Mouse (Mus musculus): ENCODE data around the gene Ghsr. TPM values are rescaled to one million over a fixed set of nuclear protein-coding genes. Genes with fewer than 3 reads are reported as not detected.

The Ghsr gene
- polyA plus RNA-seq, 1 experiment, result 0.29 TPM

DNA sequence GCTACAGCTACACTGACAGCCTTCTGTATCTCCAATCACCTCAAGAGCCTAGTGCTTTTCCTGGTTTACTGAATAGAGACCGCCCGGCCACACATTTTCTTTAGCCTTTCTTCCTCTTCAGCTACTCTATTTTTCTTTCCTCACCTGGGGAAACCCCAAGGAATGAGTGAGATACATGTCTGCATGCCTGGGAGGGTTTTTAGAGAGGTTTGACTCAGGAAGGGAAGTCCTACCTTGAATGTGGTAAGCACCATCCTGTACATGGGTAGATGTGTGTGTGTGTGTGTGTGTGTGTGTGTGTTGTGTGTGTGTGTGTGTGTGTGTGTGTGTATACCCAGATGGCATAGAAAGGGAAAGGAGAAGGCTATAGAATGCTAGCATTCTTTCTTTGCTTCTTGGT is 40.1 kb downstream of the Ghsr start:
- no peak for DNase-seq
- TF ChIP-seq CTCF (IDR thresholded peaks at IDR 0.05; ENCODE audit: borderline replicate concordance, insufficient read depth, low read depth, low read length) (no peak), POLR2A (IDR thresholded peaks at IDR 0.05; ENCODE audit: borderline replicate concordance, insufficient read depth, low read length) (no peak)
- Histone ChIP-seq H3K4me3 (replicated peaks; ENCODE audit: insufficient read depth, low read depth, low read length) (no peak overlapping the region), H3K27ac (ENCODE audit: insufficient read depth, low read length) (no peak overlapping the region), H3K4me1 (ENCODE audit: control insufficient read depth, insufficient read depth, low read length) (no peaks in the 10 kb centered on the region), H3K27me3 (ENCODE audit: control insufficient read depth, insufficient read depth, low read length) (no peaks in the 10 kb centered on the region)
- 96% methylated on average over 2 of the region's 2 CpGs for WGBS

DNA sequence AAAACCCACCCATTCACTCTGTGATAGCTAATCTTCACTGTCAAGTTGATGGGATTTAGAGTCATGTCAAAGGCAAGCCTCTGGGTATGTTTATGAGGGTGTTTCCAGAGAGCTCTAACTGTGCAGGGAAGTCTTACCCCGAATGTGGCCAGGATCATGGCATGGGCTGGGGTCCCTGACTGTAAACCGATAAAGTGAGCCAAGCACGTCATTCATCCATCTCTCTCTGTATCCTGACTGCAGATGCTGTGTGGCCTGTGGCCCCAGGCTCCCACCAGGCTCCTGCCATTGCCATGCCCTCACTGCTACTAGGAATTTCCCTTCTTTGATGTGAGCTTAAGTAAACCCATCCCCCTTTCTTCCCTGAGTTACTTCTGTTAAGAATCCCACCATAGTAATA is 42.4 kb downstream of the Ghsr start:
- Histone ChIP-seq H3K4me1 (ENCODE audit: control insufficient read depth, insufficient read depth, low read length) (no peaks in the 10 kb centered on the region), H3K4me3 (replicated peaks; ENCODE audit: insufficient read depth, low read depth, low read length) (no peak overlapping the region), H3K27me3 (ENCODE audit: control insufficient read depth, insufficient read depth, low read length) (no peaks in the 10 kb centered on the region), H3K27ac (ENCODE audit: insufficient read depth, low read length) (no peak overlapping the region)
- TF ChIP-seq POLR2A (IDR thresholded peaks at IDR 0.05; ENCODE audit: borderline replicate concordance, insufficient read depth, low read length), result no peak
- no peak for TF ChIP-seq CTCF (IDR thresholded peaks at IDR 0.05; ENCODE audit: borderline replicate concordance, insufficient read depth, low read depth, low read length)
- WGBS, result 77% methylated on average over 3 of the region's 3 CpGs
- no peak for DNase-seq

DNA sequence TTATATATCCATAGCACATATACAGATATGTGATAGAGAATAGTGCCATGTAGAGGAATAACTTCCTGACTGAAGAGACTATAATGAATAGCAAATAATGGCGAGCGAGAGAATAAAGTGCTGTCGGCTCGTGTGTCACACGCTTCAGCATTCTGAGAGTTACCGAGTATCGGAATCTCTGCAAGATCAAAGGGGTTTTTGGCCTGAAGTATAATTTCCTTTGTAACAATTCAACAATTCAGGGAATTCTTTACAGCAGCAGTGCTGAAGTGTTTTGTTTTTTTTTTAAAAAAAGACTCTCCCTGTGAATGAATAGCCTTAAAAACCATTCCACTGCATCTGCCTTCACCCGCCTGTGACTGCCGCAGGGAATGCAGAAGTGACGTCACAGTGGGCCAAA is 45.6 kb downstream of the Ghsr start:
- DNase-seq, result no peak
- Histone ChIP-seq H3K27me3 (ENCODE audit: control insufficient read depth, insufficient read depth, low read length) (no peaks in the 10 kb centered on the region), H3K4me3 (replicated peaks; ENCODE audit: insufficient read depth, low read depth, low read length) (no peak overlapping the region), H3K27ac (ENCODE audit: insufficient read depth, low read length) (no peak overlapping the region), H3K4me1 (ENCODE audit: control insufficient read depth, insufficient read depth, low read length) (no peaks in the 10 kb centered on the region)
- no peak for TF ChIP-seq CTCF (IDR thresholded peaks at IDR 0.05; ENCODE audit: borderline replicate concordance, insufficient read depth, low read depth, low read length)
- no peak for TF ChIP-seq POLR2A (IDR thresholded peaks at IDR 0.05; ENCODE audit: borderline replicate concordance, insufficient read depth, low read length)
- 89% methylated on average over 10 of the region's 10 CpGs for WGBS

DNA sequence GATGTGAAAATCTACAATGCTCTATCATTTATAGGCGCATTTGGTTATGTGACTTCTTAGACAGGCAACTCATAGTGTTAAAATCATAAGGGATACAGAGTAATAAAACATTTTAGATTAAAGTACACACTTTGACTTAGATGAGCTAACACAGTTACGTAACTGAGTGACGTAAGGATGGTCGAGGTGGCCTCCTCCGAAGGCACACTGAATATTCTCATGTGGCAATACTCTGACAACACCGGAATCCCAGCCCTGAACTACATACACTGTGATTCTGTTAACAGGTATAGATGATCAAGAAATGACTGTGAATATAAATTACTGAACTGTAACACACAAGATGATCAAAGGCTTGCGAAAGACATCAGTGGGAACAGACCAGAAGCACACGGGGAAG is 47.5 kb downstream of the Ghsr start:
- no peak for DNase-seq
- WGBS, result 95% methylated on average over 8 of the region's 8 CpGs
- no peaks in the 10 kb centered on the region for H3K4me1 ChIP-seq (ENCODE audit: control insufficient read depth, insufficient read depth, low read length)
- H3K27ac ChIP-seq (ENCODE audit: insufficient read depth, low read length), result no peak overlapping the region
- no peaks in the 10 kb centered on the region for H3K27me3 ChIP-seq (ENCODE audit: control insufficient read depth, insufficient read depth, low read length)
- H3K4me3 ChIP-seq (replicated peaks; ENCODE audit: insufficient read depth, low read depth, low read length), result no peak overlapping the region
- TF ChIP-seq CTCF (IDR thresholded peaks at IDR 0.05; ENCODE audit: borderline replicate concordance, insufficient read depth, low read depth, low read length) (no peak), POLR2A (IDR thresholded peaks at IDR 0.05; ENCODE audit: borderline replicate concordance, insufficient read depth, low read length) (no peak)

- 74% methylated on average over 12 of the region's 12 CpGs for WGBS
- no peak overlapping the region for H3K27ac ChIP-seq (ENCODE audit: insufficient read depth, low read length)
- H3K27me3 ChIP-seq (ENCODE audit: control insufficient read depth, insufficient read depth, low read length), result no peaks in the 10 kb centered on the region
- TF ChIP-seq CTCF (IDR thresholded peaks at IDR 0.05; ENCODE audit: borderline replicate concordance, insufficient read depth, low read depth, low read length) (no peak), POLR2A (IDR thresholded peaks at IDR 0.05; ENCODE audit: borderline replicate concordance, insufficient read depth, low read length) (no peak)
- no peaks in the 10 kb centered on the region for H3K4me1 ChIP-seq (ENCODE audit: control insufficient read depth, insufficient read depth, low read length)
- H3K4me3 ChIP-seq (replicated peaks; ENCODE audit: insufficient read depth, low read depth, low read length), result no peak overlapping the region
- no peak for DNase-seq
These were observed 50.8 kb downstream of the Ghsr start for GRCm38 (mm10) chr3:27421980-27422379.

GRCm38 (mm10) chr3:27422521-27422920 is 51.4 kb downstream of the Ghsr start:
- no peaks in the 10 kb centered on the region for H3K27me3 ChIP-seq (ENCODE audit: control insufficient read depth, insufficient read depth, low read length)
- WGBS, result 82% methylated on average over 6 of the region's 6 CpGs
- TF ChIP-seq POLR2A (IDR thresholded peaks at IDR 0.05; ENCODE audit: borderline replicate concordance, insufficient read depth, low read length) (no peak), CTCF (IDR thresholded peaks at IDR 0.05; ENCODE audit: borderline replicate concordance, insufficient read depth, low read depth, low read length) (no peak)
- no peak overlapping the region for H3K27ac ChIP-seq (ENCODE audit: insufficient read depth, low read length)
- H3K4me1 ChIP-seq (ENCODE audit: control insufficient read depth, insufficient read depth, low read length), result no peaks in the 10 kb centered on the region
- DNase-seq, result no peak
- no peak overlapping the region for H3K4me3 ChIP-seq (replicated peaks; ENCODE audit: insufficient read depth, low read depth, low read length)

- TF ChIP-seq CTCF (IDR thresholded peaks at IDR 0.05; ENCODE audit: borderline replicate concordance, insufficient read depth, low read depth, low read length), result no peak
- TF ChIP-seq POLR2A (IDR thresholded peaks at IDR 0.05; ENCODE audit: borderline replicate concordance, insufficient read depth, low read length), result no peak
- no peaks in the 10 kb centered on the region for H3K4me1 ChIP-seq (ENCODE audit: control insufficient read depth, insufficient read depth, low read length)
- no peak for DNase-seq
- no peak overlapping the region for H3K4me3 ChIP-seq (replicated peaks; ENCODE audit: insufficient read depth, low read depth, low read length)
- WGBS, result 93% methylated on average over 11 of the region's 11 CpGs
- no peak overlapping the region for H3K27ac ChIP-seq (ENCODE audit: insufficient read depth, low read length)
- H3K27me3 ChIP-seq (ENCODE audit: control insufficient read depth, insufficient read depth, low read length), result no peaks in the 10 kb centered on the region
These were observed 53.0 kb downstream of the Ghsr start for GRCm38 (mm10) chr3:27424049-27424667.

- 92% methylated on average over 6 of the region's 6 CpGs for WGBS
- DNase-seq, result no peak
- Histone ChIP-seq H3K27me3 (ENCODE audit: control insufficient read depth, insufficient read depth, low read length) (no peaks in the 10 kb centered on the region), H3K4me1 (ENCODE audit: control insufficient read depth, insufficient read depth, low read length) (peaks cover 9% of the 10 kb centered on the region), H3K4me3 (replicated peaks; ENCODE audit: insufficient read depth, low read depth, low read length) (no peak overlapping the region), H3K27ac (ENCODE audit: insufficient read depth, low read length) (no peak overlapping the region)
- TF ChIP-seq CTCF (IDR thresholded peaks at IDR 0.05; ENCODE audit: borderline replicate concordance, insufficient read depth, low read depth, low read length), result no peak
- TF ChIP-seq POLR2A (IDR thresholded peaks at IDR 0.05; ENCODE audit: borderline replicate concordance, insufficient read depth, low read length), result no peak
These were observed 56.3 kb downstream of the Ghsr start for GRCm38 (mm10) chr3:27427406-27427805.

Other genes starting within 250 kb of the Ghsr start
- gene Ect2, start 217.5 kb upstream of the Ghsr start, polyA plus RNA-seq (2012; rRNA removed), result 0.49 and 0.65 TPM in 2 replicates
- 51.5 and 55.8 TPM in 2 replicates for gene Nceh1, start 188.4 kb upstream of the Ghsr start, polyA plus RNA-seq (2012; rRNA removed)
- 1.6 and 2.0 TPM in 2 replicates for gene Tnfsf10, start 54.3 kb upstream of the Ghsr start, polyA plus RNA-seq (2012; rRNA removed)

All from cerebellum, adult 2 months (tissue).